Mouse (Mus musculus): ENCODE results near the gene Rad54l2.
A peak's percentile ranks its signal among the peaks of the same experiment; 100 is the strongest.

Rad54l2 gene

DNA sequence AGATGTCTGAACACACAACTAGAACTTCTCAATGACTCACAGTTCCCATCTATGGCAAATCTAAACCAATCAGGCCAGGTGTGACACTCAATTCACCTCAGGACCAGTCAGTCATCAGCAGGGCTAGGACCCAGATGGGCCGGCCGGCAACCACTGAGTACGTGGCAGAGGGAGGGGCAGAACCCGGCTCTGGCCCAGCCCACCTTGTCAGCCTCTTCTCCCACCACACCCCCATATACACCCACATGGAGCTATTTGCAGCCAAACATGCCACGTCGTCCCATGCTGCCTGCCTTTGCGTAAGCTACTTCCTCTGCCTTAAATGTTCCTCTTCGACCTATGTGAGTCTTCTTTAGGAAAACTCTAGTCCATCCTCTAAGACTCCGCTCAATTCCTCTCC is 113.0 kb downstream of the Rad54l2 start:
- DNase-seq, result peak in 1 of 2 experiments; percentile 25

DNA sequence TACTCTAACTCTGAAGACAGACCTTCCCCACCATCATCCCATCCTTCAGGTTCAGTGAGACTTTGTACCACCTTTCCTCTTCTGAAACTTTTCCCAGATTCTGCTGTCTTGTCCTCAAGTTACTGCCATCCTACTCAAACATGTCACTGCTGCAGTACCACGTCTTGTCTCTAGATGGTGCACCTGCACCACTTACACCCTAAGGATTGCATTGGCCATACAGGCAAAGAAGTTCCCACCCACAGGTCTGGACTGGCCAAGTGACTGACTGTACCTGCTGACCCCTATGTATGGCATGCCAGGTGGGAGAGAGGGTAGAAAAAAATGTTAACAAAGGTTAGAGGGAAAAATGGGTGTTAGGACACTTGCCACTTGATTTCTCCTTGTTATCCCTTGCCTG is 113.5 kb downstream of the Rad54l2 start:
- DNase-seq, result peak; percentile 79 to 84

DNA sequence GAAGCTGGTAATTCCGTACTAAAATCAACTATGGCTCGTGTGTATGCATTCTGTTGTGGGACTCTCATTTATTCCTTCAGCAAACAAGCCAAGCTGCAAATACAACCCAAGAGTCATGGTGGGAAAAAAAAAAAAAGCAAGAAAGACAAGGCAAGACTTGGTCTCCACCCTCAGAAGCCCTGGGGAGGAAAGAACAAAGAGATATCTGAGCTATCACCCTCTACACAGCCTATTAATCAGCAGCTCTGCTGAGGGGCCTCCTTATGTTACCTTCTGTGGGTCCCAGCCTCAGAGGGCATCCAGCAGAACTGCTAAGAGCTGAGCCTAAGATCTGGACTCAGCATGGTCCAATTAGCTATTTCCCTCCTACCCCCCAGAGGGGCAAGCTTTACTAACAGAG is 115.1 kb downstream of the Rad54l2 start:
- no peak for DNase-seq

DNA sequence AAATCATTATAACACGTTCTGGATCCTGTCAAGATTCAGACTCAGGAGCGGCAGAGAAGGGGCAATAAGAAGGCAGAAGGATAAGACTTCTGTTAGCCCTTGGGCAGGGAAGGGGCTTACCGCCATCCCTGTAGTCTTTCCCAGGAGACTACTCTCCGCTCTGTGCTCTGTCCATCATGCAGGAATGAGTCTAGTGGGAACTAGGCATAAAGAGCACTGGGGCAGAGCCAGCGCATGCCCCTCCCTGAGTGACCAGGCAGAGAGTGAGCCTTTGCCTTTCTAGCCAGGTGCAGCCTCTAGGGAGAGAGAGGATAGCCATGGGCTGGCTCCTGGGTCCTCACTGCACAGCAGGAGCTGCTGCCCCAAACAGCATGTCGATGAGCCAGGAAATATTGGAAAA is 124.1 kb downstream of the Rad54l2 start:
- DNase-seq, result no peak

DNA sequence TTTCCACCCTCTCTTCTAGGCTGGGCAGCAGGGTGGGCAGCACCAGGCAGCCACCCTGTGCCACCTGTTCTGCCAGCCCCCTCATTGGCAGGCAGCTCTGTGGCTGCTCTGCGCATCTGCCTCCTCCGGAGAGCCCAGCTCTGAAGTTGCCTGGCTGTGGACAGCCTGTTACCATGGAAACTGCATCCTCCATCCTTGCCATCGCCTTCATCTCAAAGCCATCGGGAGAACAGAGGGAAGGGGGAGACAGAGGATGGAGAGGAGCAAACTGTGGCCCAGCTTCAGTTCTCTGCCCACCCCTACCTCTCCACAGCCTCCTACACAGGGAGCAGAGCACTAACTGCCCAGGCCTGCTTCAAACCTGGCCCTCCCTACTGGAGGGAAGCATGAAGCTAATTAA is 124.6 kb downstream of the Rad54l2 start:
- DNase-seq, result no peak

DNA sequence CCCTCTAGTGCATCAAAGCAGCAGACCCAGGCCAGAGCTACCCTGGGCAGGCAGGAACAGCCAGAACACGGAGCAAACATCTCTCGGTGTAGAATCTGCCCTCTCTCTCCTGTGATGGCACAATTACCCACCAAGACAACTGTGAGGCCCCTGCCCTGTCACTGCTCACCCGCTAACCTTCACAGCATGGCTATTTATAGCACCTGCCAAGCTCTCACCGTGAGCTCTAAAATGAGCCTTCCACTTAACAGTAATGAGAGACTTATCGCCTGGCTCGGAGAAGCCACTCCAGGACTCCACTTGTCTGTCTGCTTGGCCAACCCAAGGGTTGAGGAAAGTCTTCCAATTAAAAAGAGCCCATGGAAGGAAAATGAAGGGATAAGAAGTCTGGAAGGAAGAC is 125.8 kb downstream of the Rad54l2 start:
- DNase-seq, result no peak

DNA sequence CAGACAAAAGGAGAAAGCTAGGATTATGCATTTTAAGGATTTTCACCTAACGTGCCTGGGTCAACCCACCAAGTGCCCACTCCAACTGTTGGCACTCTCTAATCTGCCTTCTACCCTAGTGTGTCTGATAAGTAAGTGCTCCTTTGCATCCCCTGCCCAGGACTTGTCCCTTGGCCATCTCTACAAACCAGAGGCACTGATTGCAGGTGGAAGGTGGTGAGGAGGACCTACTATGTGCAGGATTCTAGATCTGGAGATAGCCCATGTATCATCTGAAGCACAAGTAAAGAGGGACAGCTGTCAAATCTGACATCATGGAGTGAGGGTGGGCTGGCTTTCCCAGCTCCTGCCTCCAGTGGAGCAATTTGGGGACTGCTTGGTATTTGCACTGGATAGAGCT is 129.1 kb downstream of the Rad54l2 start:
- DNase-seq, result no peak

DNA sequence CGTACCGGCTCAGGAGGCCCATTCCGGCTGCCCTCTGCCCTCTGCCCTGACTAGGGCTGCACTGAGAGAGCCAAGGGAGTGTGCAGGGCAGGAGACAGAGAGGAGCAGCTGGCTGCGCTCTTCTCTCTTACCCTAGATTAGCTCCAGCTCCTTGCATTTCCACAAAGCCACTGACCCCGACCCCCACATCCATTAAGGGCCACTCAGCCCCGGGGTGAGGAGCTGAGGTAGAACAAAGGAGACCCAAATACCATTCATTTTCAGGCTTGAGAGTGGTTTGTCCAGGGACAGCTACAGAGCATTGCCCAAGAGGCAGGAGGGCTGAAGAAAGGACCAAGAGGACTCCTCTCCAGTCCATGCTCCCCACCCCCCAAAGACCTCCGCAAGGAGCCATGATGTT is 129.6 kb downstream of the Rad54l2 start:
- DNase-seq, result no peak

DNA sequence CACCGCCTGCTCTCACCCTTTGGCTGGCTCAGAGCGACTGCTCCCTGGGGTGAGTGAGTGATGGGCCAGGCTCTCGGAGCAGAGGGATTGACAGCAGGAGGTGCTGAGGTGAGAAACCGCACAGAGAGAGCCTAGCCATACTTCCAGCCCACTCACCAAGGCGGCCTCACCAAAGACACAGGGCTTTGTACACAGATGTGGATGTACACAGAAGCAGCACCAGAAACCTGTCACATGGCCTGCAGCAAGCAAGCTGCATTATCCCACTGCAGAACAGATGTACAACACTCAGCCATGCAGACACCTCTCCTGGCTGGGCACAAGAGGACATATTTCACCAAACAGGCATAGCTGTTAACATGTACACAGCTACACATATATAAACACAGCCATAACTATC is 131.4 kb downstream of the Rad54l2 start:
- no peak for DNase-seq

DNA sequence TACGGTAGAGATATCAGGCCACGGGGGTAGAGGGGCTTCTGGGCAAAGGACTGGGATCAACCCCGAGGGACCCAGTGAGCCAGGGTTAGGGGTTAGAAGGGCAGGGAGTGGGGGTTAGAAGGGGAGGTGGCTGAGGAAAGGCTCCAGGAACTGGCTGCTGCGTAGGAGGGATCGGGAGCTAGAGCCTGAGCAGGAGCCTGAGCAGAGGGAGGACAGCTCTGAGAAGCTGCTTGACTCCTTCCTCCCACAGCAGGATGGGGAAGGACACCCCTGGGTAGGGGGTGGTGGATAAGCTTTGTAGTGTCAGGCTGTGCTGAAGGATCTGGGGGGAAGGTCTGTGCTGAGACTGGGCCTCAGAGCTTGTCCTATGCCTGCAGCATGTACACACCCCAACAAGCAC is 132.2 kb downstream of the Rad54l2 start:
- DNase-seq, result no peak

DNA sequence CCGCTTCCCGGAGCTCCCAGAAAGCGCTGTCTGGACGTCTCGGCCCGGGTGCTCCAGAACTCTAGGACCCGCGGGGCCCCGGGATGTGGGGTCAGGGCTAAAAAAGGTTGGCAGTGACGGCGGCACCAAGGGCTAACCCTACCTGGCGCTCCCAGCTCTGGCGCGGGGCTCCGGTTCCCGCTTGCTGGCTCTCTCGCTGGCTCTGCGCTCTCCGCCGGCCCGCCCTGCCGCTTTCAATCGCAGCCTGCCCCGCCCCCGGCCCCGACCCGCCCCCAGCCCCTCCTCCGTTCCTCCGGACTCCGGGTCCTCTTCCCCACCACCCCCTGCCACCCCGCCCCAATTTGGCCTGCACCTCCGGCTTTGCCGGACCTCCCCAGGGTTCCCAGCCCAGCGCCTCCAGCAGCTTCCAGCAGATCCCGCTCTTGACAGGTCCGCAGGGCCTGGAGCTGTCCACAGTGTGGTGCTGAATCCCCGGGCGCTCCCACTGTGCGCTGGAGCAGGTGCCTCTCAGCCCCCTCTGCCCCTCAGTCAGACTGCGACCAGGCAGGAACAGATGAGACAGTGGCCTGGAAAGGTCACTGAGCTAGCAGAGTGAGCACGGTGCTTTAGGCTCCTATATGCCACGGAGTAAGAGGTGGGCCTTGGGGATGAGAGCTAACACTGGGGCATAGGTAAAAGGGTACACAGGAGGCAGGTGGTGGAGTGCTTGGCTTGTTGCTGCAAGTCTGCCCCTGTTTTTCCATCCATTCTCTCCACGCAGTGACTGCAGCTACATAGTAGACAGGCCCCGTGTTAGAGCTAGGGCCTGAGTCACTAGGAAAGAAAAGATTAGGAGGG is 132.9 kb downstream of the Rad54l2 start, which contains the start of gene Grm2:
Gene Grm2 (minus strand): TSS at position 199 of the 837 bp plus-strand sequence.
- DNase-seq, result peak; percentile 29 to 46

DNA sequence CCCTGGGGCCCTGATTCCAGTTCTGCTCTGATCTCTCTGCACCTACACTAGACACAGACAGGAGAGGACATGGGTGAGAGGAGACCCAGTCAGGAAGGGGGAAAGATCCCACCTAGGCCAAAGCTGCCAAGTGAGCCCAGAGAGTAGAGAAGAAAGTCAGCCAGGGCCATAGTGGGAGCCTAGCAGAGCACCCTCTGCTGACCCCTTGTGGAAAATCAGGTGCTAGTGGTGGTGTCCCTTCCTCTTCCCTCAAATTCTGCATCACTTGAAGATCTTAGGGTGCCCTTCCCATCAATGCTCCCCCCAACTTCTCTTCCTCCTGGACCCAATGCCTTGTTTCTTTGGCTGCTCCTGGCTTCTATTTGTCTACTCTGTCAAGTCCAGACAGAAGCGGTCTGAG is 136.3 kb downstream of the Rad54l2 start:
- no peak for DNase-seq

DNA sequence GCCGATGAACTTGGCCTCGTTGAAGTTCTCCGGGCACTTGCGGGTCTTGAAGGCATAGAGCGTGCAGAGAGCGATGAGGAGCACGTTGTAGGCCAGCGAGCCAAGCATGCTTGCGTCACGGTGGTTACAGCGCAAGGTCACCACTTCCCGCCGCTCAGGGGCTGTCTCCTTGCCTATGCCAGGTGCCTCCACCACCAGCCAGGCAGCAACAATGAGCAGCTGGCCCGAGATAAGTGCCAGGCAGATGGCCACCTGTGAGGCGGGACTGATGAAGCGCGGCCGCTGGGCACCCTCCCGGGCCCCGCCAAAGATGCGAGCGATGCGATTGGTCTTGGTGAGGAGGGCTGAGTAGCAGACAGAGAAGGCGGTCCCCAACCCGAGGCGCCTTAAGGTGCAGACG is 141.8 kb downstream of the Rad54l2 start:
- no peak for DNase-seq

DNA sequence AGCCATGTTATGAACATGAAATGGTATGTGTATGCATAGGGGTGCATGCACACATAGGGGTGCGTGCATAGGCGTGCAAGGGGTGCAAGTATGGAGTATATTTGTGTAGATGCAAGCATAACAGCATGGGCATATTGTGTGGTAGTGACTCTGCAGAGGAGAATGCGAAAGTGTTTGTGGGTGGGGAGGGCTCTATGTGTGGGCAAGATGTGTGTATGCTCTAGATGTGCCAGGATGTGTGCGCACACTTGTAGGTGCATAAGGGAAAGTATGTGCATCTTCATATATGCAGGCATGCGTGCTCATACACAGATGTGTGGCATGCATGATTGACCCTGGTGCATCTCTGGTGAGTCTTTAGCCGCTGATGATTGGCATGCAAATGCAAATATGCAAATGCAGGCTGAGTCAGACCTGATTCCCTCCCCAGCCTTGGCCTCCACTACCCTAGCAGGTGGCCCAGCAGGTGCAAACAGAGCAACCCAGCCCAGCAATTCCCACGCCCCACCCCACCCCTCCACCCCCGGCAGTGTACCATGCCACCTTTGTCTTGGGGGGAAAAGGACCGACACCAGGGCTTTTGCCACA is 143.2 kb downstream of the Rad54l2 start:
- no peak for DNase-seq

DNA sequence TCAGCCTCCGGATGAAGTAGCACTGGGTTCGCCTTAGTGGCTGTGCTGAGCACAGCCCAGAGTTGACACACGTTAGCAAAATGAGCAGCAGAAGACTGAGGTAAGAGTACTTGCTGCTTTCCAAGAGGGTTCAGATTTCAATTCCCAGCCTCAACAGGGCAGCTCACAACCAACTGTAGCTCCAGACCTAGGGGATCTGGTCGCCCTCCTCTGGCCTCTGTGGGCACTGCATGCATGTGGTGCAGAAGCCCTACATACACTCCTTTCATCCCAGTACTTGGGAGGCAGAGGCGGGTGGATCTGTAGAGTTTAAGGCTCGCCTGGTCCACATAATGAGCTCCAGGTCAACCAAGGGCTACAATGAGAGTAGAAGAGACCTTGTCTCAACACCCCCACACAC is 145.2 kb downstream of the Rad54l2 start:
- DNase-seq, result no peak

DNA sequence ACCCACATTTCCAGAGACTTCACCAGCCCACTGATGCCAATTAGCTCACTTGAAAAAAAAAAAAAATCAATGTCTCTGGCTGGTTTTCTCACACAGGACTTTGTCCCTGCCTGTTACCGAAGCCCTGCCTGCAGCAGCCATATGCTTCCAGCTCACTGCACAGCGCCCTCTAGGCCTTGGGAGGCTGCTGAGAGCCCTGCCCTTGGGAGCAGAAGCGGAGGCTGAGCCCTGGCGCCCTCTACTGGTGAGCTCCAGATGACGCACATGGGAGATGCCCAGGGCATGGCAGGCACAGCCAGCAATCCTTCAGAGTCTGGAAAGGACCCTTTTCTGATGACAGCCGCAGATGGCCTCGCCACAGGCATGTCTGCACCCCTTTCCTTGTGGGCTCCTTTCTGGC is 145.9 kb downstream of the Rad54l2 start:
- peak; percentile 70 to 77 for DNase-seq

DNA sequence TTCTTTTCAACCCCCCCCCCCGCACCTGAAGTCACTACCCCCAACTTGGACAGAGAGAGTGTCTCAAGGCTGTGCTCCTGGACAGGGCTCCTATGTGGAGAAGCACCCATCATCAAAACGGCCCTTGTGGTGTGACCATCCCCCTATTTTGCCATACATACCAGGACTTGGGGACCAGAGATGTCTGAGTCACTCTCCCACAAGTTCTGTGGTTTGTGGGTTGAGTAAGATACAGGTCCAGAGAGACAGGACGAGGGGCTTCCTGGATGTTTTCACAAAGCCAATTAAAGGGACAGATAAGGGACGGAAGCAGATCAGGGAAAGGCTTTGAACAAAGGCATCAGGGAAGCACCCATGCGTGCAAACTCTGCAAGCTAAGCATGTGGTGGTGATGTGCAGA is 147.6 kb downstream of the Rad54l2 start:
- no peak for DNase-seq

DNA sequence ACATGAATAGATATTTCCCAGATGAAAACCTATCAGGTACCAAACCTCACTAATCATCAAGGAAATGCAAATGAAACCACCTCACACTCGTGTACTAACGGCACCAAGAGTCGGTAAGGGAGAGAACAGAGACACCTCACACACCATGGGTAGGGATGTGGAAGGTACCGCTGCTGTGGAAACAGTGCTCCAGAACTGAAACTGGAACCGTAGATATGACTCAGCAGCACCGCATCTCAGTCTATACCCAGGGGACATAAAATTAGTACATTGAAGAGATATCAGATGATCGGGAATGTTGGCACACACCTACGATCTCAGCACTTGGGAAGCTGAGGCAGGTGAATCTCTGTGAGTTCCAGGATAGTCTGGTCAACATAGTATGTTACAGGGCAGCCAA is 150.8 kb downstream of the Rad54l2 start:
- DNase-seq, result no peak

All from lung, adult 18-20 months (tissue).